Mouse (Mus musculus): Measurements from ENCODE around the gene Bik.

Gene Bik

DNA sequence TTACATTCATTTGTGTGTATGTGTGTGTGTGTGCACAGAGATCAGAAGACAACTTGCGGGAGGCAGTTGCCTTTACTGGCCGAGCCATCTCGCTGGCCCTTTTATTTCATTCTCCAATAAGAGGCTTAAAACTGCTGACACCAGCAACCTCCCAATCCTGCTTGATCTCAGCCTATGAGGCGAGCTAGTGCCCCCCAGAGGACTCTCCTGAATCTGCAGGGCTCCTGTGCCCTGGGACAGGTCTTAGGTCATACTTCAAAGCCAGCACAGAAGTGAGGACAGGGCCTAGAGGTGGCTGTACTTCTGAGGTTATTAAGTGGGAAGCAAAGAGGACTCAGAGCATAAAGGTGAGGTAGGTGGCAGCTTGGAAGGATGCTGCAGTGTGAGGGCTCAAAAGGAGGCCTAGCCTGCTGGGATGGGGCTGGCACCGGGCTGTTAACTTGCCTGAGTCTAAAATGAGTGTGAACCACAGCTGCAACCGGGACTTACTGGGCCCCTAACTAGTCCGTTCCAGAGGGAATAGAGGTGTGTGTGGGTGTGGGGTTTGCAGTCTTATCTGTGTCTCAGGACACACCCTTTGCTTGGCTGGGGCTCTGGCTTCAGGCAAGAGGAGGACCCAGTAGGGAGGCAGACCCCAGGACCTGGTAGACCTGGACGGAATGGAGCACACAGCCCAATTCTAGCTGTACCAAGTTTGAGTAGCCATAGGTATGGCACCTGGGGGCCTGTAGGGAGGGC lies 56.9 kb downstream of the Bik start:
- peak; percentile 63 for DNase-seq (ENCODE audit: low spot score)

DNA sequence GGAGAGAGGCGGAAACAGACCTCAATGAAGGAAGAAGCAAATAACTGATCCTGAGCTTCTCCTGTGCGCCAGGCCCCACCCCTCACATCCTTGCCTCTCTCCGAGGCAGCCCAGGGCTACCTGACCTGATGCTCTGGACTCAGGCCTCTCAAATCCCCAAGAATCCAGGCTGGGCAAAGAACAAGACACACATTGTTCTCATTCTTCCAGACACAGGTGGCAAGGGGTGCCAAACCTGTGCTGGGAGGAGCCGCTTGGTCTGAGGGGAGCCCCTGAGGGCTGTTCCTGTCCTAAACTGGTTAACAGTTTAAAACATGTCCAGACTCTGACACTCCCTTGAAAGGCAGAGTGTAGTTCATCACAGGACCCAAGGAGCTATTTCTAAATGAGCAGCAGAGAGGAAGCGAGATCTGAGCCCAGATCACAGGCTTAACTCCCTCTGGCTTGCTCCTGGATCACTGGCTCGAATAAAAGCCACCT lies 58.1 kb downstream of the Bik start:
- DNase-seq (ENCODE audit: low spot score), result no peak

DNA sequence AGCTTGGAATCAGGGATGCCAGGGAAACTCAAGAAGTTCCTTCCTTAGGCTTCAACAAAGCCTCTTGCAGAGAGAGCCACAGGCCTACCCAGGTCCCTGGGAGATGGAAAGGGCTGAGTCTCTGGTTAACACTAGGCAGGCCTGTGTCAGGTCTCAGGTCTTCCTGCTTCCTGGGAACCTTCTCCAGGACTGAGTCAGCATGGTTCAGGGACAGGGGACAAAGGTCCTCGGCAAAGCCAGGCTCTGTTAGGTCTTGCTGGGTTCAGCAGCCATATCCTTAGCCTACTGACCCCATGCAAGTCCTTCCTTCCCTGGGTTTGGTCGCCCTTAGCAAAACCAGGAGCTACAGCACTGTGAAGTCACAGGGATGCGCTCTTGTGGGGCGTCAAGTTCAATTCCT lies 64.2 kb downstream of the Bik start:
- no peak for DNase-seq (ENCODE audit: low spot score)

DNA sequence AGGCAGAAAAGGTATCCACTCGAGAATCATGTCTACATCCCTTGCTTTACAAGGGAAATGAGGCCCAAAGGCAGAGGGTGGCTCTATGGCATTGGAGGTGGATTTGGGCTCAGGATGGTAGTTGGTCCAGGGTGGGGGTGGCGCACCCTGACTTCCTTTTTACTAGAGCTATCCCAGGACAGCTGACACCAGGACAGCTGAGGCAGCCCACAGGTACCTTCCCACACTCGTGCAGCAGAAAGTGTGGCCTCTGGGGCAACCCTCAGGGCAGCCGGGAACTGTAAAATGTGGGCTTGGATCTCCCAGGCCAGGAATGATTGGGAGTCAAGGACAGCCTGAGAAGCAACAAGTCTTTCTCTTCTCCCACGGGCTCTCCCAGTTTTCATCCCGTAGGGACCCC lies 65.1 kb downstream of the Bik start:
- no peak for DNase-seq (ENCODE audit: low spot score)

DNA sequence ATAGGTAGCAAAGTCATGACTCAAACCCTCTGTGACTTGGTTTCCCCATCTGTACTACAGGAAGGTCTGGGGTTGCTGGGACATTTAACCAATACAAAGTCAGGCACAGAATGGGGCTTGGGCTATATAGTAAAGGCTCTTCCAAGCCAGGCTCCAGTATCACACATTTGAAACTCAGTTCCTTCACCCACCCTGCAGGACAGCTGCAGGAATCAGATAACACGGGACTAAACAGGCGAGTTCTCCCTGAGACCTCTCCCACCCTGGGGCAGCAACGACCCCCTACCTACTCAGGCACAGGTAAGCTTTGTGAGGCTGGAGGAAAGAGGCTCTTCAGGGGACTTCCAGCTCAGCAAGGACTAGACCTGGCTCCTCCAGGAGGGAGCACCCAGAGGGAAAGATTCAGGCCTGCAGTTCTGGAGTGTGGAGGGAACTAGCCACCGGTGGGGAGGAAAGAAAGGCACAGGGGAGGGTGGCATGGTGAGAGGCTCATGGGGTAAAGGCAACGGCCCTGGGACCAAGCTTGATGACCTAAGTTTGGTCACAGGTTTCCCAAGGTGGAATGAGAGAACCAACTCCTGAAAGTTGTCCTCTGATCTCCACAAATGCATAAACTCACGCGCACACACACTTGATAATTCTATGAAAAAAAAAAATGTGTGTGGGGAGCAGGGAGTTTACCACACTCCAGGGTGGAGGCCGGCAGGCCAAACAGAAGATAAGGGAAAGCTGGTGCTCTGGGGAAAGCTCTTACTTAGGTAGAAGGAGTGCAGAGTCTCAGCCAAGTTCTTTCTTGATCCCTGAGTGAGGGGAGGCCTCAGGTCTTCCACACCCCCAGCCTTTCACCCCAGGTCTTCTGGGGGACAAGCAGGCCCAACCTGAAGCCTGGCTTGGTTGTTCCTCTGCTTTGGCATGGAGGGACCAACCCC lies 65.9 kb downstream of the Bik start:
- no peak for DNase-seq (ENCODE audit: low spot score)

DNA sequence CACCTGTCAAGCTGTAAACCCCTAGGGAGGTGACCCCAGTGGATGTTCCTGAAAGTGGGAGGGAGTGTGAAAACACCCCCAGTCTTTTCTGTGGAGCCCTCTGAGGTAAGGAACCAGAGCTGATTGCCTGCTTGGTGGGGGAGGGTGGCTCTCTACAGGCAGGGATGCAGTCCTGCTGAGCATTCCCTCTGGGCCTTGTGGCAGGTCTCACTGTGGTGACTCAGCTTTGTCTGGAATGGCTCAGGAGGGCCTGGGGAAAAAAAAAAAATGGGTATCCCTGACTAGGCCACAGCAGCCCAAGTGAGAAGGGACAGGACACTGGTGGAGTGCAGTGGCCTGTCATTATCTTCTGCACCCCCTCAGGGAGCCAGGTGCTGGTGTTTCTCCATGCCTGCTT lies 66.5 kb downstream of the Bik start:
- no peak for DNase-seq (ENCODE audit: low spot score)

DNA sequence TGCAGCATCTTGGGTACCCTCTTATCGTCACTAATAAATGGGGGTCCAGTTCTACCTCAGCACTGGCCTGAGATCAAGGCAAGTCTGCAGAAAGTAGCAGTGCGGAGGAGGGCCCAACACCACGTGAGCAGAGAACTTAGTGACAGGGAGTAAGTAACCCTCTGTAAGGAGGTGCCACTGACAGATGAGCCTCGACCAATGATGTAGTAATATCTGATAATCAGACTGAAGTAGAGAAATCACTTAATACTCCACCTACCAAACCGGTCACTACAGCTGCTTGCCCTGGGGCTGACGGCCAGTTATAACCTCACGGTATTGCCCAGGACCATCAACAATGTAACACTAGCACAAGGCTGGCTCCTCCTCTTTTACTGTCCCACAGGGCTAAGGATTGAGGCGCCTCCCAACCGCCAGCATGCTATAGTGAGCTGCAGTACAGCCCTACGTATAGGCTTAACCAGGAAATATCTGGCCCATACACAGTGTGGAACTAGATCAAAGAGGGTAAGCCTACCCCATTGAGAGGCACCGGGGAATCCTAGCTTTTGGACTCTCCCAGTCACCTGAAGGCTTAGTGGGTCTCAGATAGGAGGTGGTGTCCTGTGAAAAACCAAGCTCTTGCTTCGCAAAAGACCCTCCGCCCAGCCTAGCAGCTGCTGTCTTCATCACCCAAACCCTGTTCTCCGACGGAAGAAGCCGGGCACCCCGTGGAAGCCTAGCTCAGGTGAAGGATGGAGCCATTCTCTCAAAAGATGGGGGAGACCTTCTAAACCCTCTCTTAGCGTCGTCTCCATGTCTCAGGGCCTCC lies 67.2 kb downstream of the Bik start:
- peak; percentile 55 for DNase-seq (ENCODE audit: low spot score)

Data from embryo, embryonic 10.5 days (tissue).